Comparison of ENCODE assay signal across 8 mouse cellular contexts in the genomic region with DNA sequence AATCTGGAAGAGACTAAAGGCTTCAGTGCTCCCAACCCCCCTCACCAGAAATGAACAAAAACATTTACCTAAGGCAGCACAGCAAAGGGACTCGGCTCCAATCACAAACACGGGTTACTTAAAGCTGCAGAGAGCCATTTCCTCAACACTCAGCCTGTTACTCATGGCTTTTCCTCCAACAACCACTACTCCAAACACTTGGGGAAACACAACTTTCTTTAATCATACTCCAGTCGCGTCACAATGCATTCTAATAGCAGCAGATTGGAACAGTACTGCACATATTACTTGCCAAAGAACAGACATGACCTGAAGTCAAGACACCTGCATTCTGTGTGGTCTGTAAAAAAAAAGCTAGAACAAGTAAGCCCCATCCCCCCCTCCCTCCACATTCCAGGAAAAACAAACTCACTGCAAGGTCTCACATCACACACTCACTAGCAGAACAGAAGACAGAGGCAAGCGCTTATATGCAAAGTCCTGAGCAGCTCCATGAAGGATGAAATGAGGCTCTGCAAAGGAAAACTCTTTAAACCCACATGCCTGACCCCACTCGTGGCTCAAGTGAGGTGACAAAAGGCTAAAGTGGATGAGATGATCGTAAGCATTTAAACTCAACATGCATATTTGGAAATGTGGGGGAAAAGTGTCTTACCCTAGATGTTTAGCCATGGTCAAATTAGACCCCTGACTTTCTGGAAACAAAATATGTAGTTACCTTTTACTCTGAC. TPM values are rescaled to one million over a fixed set of nuclear protein-coding genes. Genes with fewer than 3 reads are reported as not detected.
A peak's percentile ranks its signal among the peaks of the same experiment; 100 is the strongest.
DNase-seq lines count a peak whose midpoint lies in the region; ATAC-seq and TF ChIP-seq lines count a peak whose summit lies in the region.

No protein-coding gene starts in this region.

- H3K4me2 ChIP-seq in forebrain, embryonic 12.5 days = peak overlapping the region; percentile 95
- peak overlapping the region; percentile 97 for H3K4me2 ChIP-seq in limb, embryonic 14.5 days (replicated peaks; ENCODE audit: low read depth, low read length, severe bottlenecking)
- H3K4me2 ChIP-seq in stomach, embryonic 14.5 days (replicated peaks; ENCODE audit: low read depth, low read length) = peak overlapping the region; percentile 95

- H3K27ac ChIP-seq in forebrain, embryonic 12.5 days = peak overlapping the region; percentile 66
- peak overlapping the region; percentile 28 for H3K27ac ChIP-seq in limb, embryonic 14.5 days (replicated peaks; ENCODE audit: low read depth, low read length)
- H3K27ac ChIP-seq in stomach, embryonic 14.5 days (ENCODE audit: low read length) = peak overlapping the region; percentile 48; the same call in 1 of the 2 replicates

- no peak for TF ChIP-seq CTCF in G1E (IDR thresholded peaks at IDR 0.05; ENCODE audit: low read depth, low read length)

- peak; percentile 44 for DNase-seq in kidney, adult 9 months
- DNase-seq in kidney, adult 8-10 months = no peak
- no peak for DNase-seq in G1E (ENCODE audit: low spot score)
- peak; percentile 45 for DNase-seq in limb, embryonic 14.5 days (ENCODE audit: low spot score)
- no peak for DNase-seq in urinary bladder, postnatal 36 days (ENCODE audit: low spot score in 2 of 2)
- DNase-seq in right cerebral cortex, postnatal 14 days = no peak

- peaks cover 60% of the 10 kb centered on the region for H3K36me3 ChIP-seq in G1E (replicated peaks)
- peaks cover 42% of the 10 kb centered on the region for H3K36me3 ChIP-seq in forebrain, embryonic 12.5 days (replicated peaks)
- peaks cover 55% of the 10 kb centered on the region for H3K36me3 ChIP-seq in limb, embryonic 14.5 days (ENCODE audit: control insufficient read depth, insufficient read depth, low read length)
- H3K36me3 ChIP-seq in stomach, embryonic 14.5 days (ENCODE audit: control insufficient read depth, insufficient read depth, low read length) = peaks cover 53% of the 10 kb centered on the region

- H3K4me3 ChIP-seq in G1E (ENCODE audit: low read depth, low read length) = peak overlapping the region; percentile 88
- H3K4me3 ChIP-seq in forebrain, embryonic 12.5 days (replicated peaks) = peak overlapping the region; percentile 99
- peak overlapping the region; percentile 74 for H3K4me3 ChIP-seq in limb, embryonic 14.5 days (replicated peaks; ENCODE audit: low read length)
- H3K4me3 ChIP-seq in stomach, embryonic 14.5 days (ENCODE audit: low read depth, low read length) = peak overlapping the region; percentile 92

- ATAC-seq in G1E (ENCODE audit: extremely low read depth, insufficient number of reproducible peaks, low FRiP score, poor library complexity, severe bottlenecking) = no peak
- no peak for ATAC-seq in forebrain, embryonic 12.5 days (ENCODE audit: low FRiP score)
- no peak for ATAC-seq in limb, embryonic 14.5 days (ENCODE audit: low FRiP score, low read depth)
- no peak for ATAC-seq in stomach, embryonic 14.5 days (ENCODE audit: insufficient number of reproducible peaks, insufficient read depth, low FRiP score, low read depth)

- H3K27me3 ChIP-seq in G1E (ENCODE audit: insufficient read depth, low read length) = no peaks in the 10 kb centered on the region
- no peaks in the 10 kb centered on the region for H3K27me3 ChIP-seq in forebrain, embryonic 12.5 days
- no peaks in the 10 kb centered on the region for H3K27me3 ChIP-seq in limb, embryonic 14.5 days (ENCODE audit: control insufficient read depth, insufficient read depth, low read length)
- no peaks in the 10 kb centered on the region for H3K27me3 ChIP-seq in stomach, embryonic 14.5 days (ENCODE audit: control insufficient read depth, insufficient read depth, low read length)

- H3K9ac ChIP-seq in forebrain, embryonic 12.5 days = peak overlapping the region; percentile 99
- peak overlapping the region; percentile 98 for H3K9ac ChIP-seq in limb, embryonic 14.5 days (ENCODE audit: low read depth, low read length, severe bottlenecking)
- peak overlapping the region; percentile 98 for H3K9ac ChIP-seq in stomach, embryonic 14.5 days (replicated peaks; ENCODE audit: low read depth, low read length)

- 29% methylated on average over 7 of the region's 7 CpGs for WGBS in forebrain, embryonic 12.5 days
- 17% methylated on average over 7 of the region's 7 CpGs for WGBS in limb, embryonic 14.5 days
- 9% methylated on average over 7 of the region's 7 CpGs for WGBS in stomach, embryonic 14.5 days

- no peaks in the 10 kb centered on the region for H3K9me3 ChIP-seq in G1E (replicated peaks)
- H3K9me3 ChIP-seq in forebrain, embryonic 12.5 days = no peaks in the 10 kb centered on the region
- no peaks in the 10 kb centered on the region for H3K9me3 ChIP-seq in limb, embryonic 14.5 days (ENCODE audit: control insufficient read depth, low read length)
- H3K9me3 ChIP-seq in stomach, embryonic 14.5 days (ENCODE audit: control insufficient read depth, low read depth, low read length) = no peaks in the 10 kb centered on the region

- no peak for TF ChIP-seq POLR2A in limb, embryonic 14.5 days (IDR thresholded peaks at IDR 0.05; ENCODE audit: borderline replicate concordance, extremely low read depth, insufficient read depth, insufficient read length)

- H3K4me1 ChIP-seq in G1E (ENCODE audit: insufficient read depth, low read depth, low read length) = peaks cover 45% of the 10 kb centered on the region
- peaks cover 40% of the 10 kb centered on the region for H3K4me1 ChIP-seq in forebrain, embryonic 12.5 days
- H3K4me1 ChIP-seq in limb, embryonic 14.5 days (ENCODE audit: control insufficient read depth, insufficient read depth, low read length) = peaks cover 13% of the 10 kb centered on the region; the same call in 1 of the 2 replicates
- H3K4me1 ChIP-seq in stomach, embryonic 14.5 days (ENCODE audit: control insufficient read depth, insufficient read depth, low read length) = peaks cover 17% of the 10 kb centered on the region

RNA-seq across cellular contexts. Expression of a gene that starts 26.3 kb away (rescaled TPM):
- total RNA-seq in G1E (2014; fragmentation: Nextera tagmentation) (27.7 and 37.5 TPM in 2 replicates), G1E (2017) (40.3 and 41.2 TPM in 2 replicates)
- polyA plus RNA-seq in G1E (2012) = 65.6 and 72.6 TPM in 2 replicates
- 63.4 and 65.3 TPM in 2 replicates for polyA plus RNA-seq in forebrain, embryonic 12.5 days (2016; fragmentation: Nextera tagmentation; extraction: Ambion mirVana)
- 152 and 186 TPM in 2 replicates for polyA plus RNA-seq in limb, embryonic 14.5 days (2012; rRNA removed)
- polyA plus RNA-seq in limb, embryonic 14.5 days (2014; fragmentation: Nextera tagmentation; extraction: Ambion mirVana) = 78.4 and 81.1 TPM in 2 replicates
- 67.6 and 72.1 TPM in 2 replicates for polyA plus RNA-seq in stomach, embryonic 14.5 days (2014; fragmentation: Nextera tagmentation; extraction: Ambion mirVana)

RNA-seq across cellular contexts. Expression of a gene that starts 56.8 kb away (rescaled TPM):
- total RNA-seq in G1E (2014; fragmentation: Nextera tagmentation) (not detected in 2 replicates), G1E (2017) (0.17 and 0.22 TPM in 2 replicates)
- 0.13 TPM in 1 of 2 replicates, not detected in the other for polyA plus RNA-seq in G1E (2012)
- 10.0 and 12.0 TPM in 2 replicates for polyA plus RNA-seq in forebrain, embryonic 12.5 days (2016; fragmentation: Nextera tagmentation; extraction: Ambion mirVana)
- polyA plus RNA-seq in limb, embryonic 14.5 days (2012; rRNA removed) = 341 and 441 TPM in 2 replicates
- 99.8 and 103 TPM in 2 replicates for polyA plus RNA-seq in limb, embryonic 14.5 days (2014; fragmentation: Nextera tagmentation; extraction: Ambion mirVana)
- 33.8 and 35.2 TPM in 2 replicates for polyA plus RNA-seq in stomach, embryonic 14.5 days (2014; fragmentation: Nextera tagmentation; extraction: Ambion mirVana)

Comparison
In these comparisons a context has a peak if more than half of its experiments do, and no peak if none do; other contexts are left out.
1. DNase-seq: peak in kidney, adult 9 months (single experiment) and limb, embryonic 14.5 days (single experiment); none in kidney, adult 8-10 months (0 of 2), G1E (single experiment), urinary bladder, postnatal 36 days (0 of 2) and right cerebral cortex, postnatal 14 days (single experiment).
2. Peak in every context shown above with its lines, with median percentiles within 50 percentile points of each other: H3K4me3 ChIP-seq, H3K27ac ChIP-seq, H3K4me2 ChIP-seq and H3K9ac ChIP-seq.